Mouse (Mus musculus): ENCODE measurements around the gene Mta3.

DNA sequence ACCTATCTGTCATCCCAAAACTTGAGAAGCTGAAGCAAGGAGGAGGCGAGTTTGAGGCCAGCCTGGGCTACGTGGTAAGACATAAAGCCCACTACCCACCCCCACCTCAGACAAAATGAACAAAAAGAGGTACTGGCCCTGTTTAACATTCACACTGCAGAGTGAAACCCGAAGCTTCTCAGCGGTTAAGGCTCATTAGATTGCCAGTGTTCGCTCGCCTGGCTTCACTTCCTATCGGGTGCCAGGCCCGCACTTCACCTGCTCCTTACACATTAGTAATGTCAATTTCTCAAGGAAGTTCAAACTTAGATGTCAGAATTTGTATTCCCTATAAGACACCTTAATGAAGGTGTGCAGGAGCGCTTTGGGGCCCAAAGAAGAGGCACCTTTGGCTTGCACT, 48.6 kb upstream of the Mta3 start:
- TF ChIP-seq CTCF (IDR thresholded peaks at IDR 0.05; ENCODE audit: extremely low read depth, insufficient read depth, insufficient read length, insufficient replicate concordance) (no peak), POLR2A (IDR thresholded peaks at IDR 0.05; ENCODE audit: low read depth, low read length) (no peak)
